Mouse (Mus musculus): ENCODE data around the gene Syna. TPM values are rescaled to one million over a fixed set of nuclear protein-coding genes. Genes with fewer than 3 reads are reported as not detected.

The Syna gene
- polyA plus RNA-seq, 1 experiment from 2014 or later: 0.41 TPM

- no peaks in the 10 kb centered on the region for H3K27me3 ChIP-seq
- ATAC-seq (ENCODE audit: insufficient number of reproducible peaks, low FRiP score, low TSS enrichment, low read depth): no peak
These were observed 33.8 kb downstream of the Syna start for GRCm38 (mm10) chr5:134525971-134526711.

GRCm38 (mm10) chr5:134523728-134524127, 36.2 kb downstream of the Syna start:
- no peaks in the 10 kb centered on the region for H3K27me3 ChIP-seq
- H3K4me3 ChIP-seq (replicated peaks): no peak overlapping the region
- no peak for ATAC-seq (ENCODE audit: insufficient number of reproducible peaks, low FRiP score, low TSS enrichment, low read depth)
- 80% methylated on average over 5 of the region's 5 CpGs for WGBS
- H3K9me3 ChIP-seq (replicated peaks): no peaks in the 10 kb centered on the region
- no peak overlapping the region for H3K27ac ChIP-seq (replicated peaks)
- no peaks in the 10 kb centered on the region for H3K4me1 ChIP-seq
- H3K36me3 ChIP-seq: peaks cover 57% of the 10 kb centered on the region
- H3K4me2 ChIP-seq (replicated peaks): no peak overlapping the region
- no peak overlapping the region for H3K9ac ChIP-seq

More at GRCm38 (mm10) chr5:134525971-134526711, 33.8 kb downstream of the Syna start:
- no peak overlapping the region for H3K4me3 ChIP-seq (replicated peaks)
- no peak overlapping the region for H3K9ac ChIP-seq
- WGBS: 92% methylated on average over 15 of the region's 15 CpGs
- peaks cover 41% of the 10 kb centered on the region for H3K36me3 ChIP-seq
- no peaks in the 10 kb centered on the region for H3K4me1 ChIP-seq
- H3K27ac ChIP-seq (replicated peaks): no peak overlapping the region
- H3K4me2 ChIP-seq (replicated peaks): no peak overlapping the region
- H3K9me3 ChIP-seq (replicated peaks): no peaks in the 10 kb centered on the region

GRCm38 (mm10) chr5:134522524-134522923, 37.4 kb downstream of the Syna start:
- H3K4me3 ChIP-seq (replicated peaks): no peak overlapping the region
- no peaks in the 10 kb centered on the region for H3K27me3 ChIP-seq
- H3K4me1 ChIP-seq: no peaks in the 10 kb centered on the region
- no peak for ATAC-seq (ENCODE audit: insufficient number of reproducible peaks, low FRiP score, low TSS enrichment, low read depth)
- H3K9me3 ChIP-seq (replicated peaks): no peaks in the 10 kb centered on the region
- H3K9ac ChIP-seq: no peak overlapping the region
- WGBS: 94% methylated on average over 26 of the region's 26 CpGs
- peaks cover 66% of the 10 kb centered on the region for H3K36me3 ChIP-seq
- no peak overlapping the region for H3K4me2 ChIP-seq (replicated peaks)
- no peak overlapping the region for H3K27ac ChIP-seq (replicated peaks)

GRCm38 (mm10) chr5:134521806-134522205, 38.2 kb downstream of the Syna start:
- Histone ChIP-seq H3K27me3 (no peaks in the 10 kb centered on the region), H3K9me3 (replicated peaks) (no peaks in the 10 kb centered on the region), H3K9ac (no peak overlapping the region), H3K36me3 (peaks cover 72% of the 10 kb centered on the region), H3K4me1 (no peaks in the 10 kb centered on the region), H3K4me2 (replicated peaks) (no peak overlapping the region), H3K27ac (replicated peaks) (no peak overlapping the region), H3K4me3 (replicated peaks) (no peak overlapping the region)
- 92% methylated on average over 7 of the region's 7 CpGs for WGBS
- no peak for ATAC-seq (ENCODE audit: insufficient number of reproducible peaks, low FRiP score, low TSS enrichment, low read depth)

GRCm38 (mm10) chr5:134521131-134521530, 38.8 kb downstream of the Syna start:
- Histone ChIP-seq H3K36me3 (peaks cover 72% of the 10 kb centered on the region), H3K27me3 (no peaks in the 10 kb centered on the region), H3K4me2 (replicated peaks) (no peak overlapping the region), H3K4me1 (no peaks in the 10 kb centered on the region), H3K9me3 (replicated peaks) (no peaks in the 10 kb centered on the region), H3K4me3 (replicated peaks) (no peak overlapping the region), H3K27ac (replicated peaks) (no peak overlapping the region), H3K9ac (no peak overlapping the region)
- 86% methylated on average over 2 of the region's 2 CpGs for WGBS
- ATAC-seq (ENCODE audit: insufficient number of reproducible peaks, low FRiP score, low TSS enrichment, low read depth): no peak

GRCm38 (mm10) chr5:134520120-134520519, 39.9 kb downstream of the Syna start:
- WGBS: 91% methylated on average over 4 of the region's 4 CpGs
- Histone ChIP-seq H3K4me3 (replicated peaks) (no peak overlapping the region), H3K27me3 (no peaks in the 10 kb centered on the region), H3K9ac (no peak overlapping the region), H3K9me3 (replicated peaks) (no peaks in the 10 kb centered on the region), H3K4me1 (no peaks in the 10 kb centered on the region), H3K27ac (replicated peaks) (no peak overlapping the region), H3K36me3 (peaks cover 76% of the 10 kb centered on the region), H3K4me2 (replicated peaks) (no peak overlapping the region)
- ATAC-seq (ENCODE audit: insufficient number of reproducible peaks, low FRiP score, low TSS enrichment, low read depth): no peak

- H3K27me3 ChIP-seq: no peaks in the 10 kb centered on the region
- H3K9me3 ChIP-seq (replicated peaks): no peaks in the 10 kb centered on the region
- H3K36me3 ChIP-seq: peaks cover 79% of the 10 kb centered on the region
- WGBS: 84% methylated on average over 5 of the region's 5 CpGs
- no peak for ATAC-seq (ENCODE audit: insufficient number of reproducible peaks, low FRiP score, low TSS enrichment, low read depth)
- no peaks in the 10 kb centered on the region for H3K4me1 ChIP-seq
- H3K4me3 ChIP-seq (replicated peaks): no peak overlapping the region
- no peak overlapping the region for H3K4me2 ChIP-seq (replicated peaks)
- no peak overlapping the region for H3K9ac ChIP-seq
- H3K27ac ChIP-seq (replicated peaks): no peak overlapping the region
These were observed 40.5 kb downstream of the Syna start for GRCm38 (mm10) chr5:134519471-134519870.

- no peak overlapping the region for H3K9ac ChIP-seq
- no peaks in the 10 kb centered on the region for H3K9me3 ChIP-seq (replicated peaks)
- H3K27ac ChIP-seq (replicated peaks): 0 out of 2 replicates have a peak overlapping the region, but pooled peaks have one; percentile 14
- WGBS: 62% methylated on average over 5 of the region's 5 CpGs
- no peak overlapping the region for H3K4me2 ChIP-seq (replicated peaks)
- H3K27me3 ChIP-seq: no peaks in the 10 kb centered on the region
- ATAC-seq (ENCODE audit: insufficient number of reproducible peaks, low FRiP score, low TSS enrichment, low read depth): no peak
- no peaks in the 10 kb centered on the region; the same call in 1 of the 2 replicates for H3K4me1 ChIP-seq
- no peak overlapping the region for H3K4me3 ChIP-seq (replicated peaks)
- H3K36me3 ChIP-seq: peaks cover 87% of the 10 kb centered on the region
These were observed 47.9 kb downstream of the Syna start for GRCm38 (mm10) chr5:134512086-134512485.

- peaks cover 72% of the 10 kb centered on the region for H3K36me3 ChIP-seq
- no peak overlapping the region for H3K4me3 ChIP-seq (replicated peaks)
- no peaks in the 10 kb centered on the region; the same call in 1 of the 2 replicates for H3K4me1 ChIP-seq
- 90% methylated on average over 5 of the region's 5 CpGs for WGBS
- no peaks in the 10 kb centered on the region for H3K27me3 ChIP-seq
- no peaks in the 10 kb centered on the region for H3K9me3 ChIP-seq (replicated peaks)
- ATAC-seq (ENCODE audit: insufficient number of reproducible peaks, low FRiP score, low TSS enrichment, low read depth): no peak
- no peak overlapping the region for H3K4me2 ChIP-seq (replicated peaks)
- H3K9ac ChIP-seq: no peak overlapping the region
- H3K27ac ChIP-seq (replicated peaks): no peak overlapping the region
These were observed 49.7 kb downstream of the Syna start for GRCm38 (mm10) chr5:134510266-134510665.

GRCm38 (mm10) chr5:134508965-134509364, 51.0 kb downstream of the Syna start:
- no peak overlapping the region for H3K9ac ChIP-seq
- H3K27ac ChIP-seq (replicated peaks): no peak overlapping the region
- H3K4me1 ChIP-seq: no peaks in the 10 kb centered on the region; the same call in 1 of the 2 replicates
- H3K4me3 ChIP-seq (replicated peaks): no peak overlapping the region
- WGBS: 82% methylated on average over 5 of the region's 5 CpGs
- peaks cover 64% of the 10 kb centered on the region for H3K36me3 ChIP-seq
- H3K27me3 ChIP-seq: no peaks in the 10 kb centered on the region
- H3K9me3 ChIP-seq (replicated peaks): no peaks in the 10 kb centered on the region
- H3K4me2 ChIP-seq (replicated peaks): no peak overlapping the region
- ATAC-seq (ENCODE audit: insufficient number of reproducible peaks, low FRiP score, low TSS enrichment, low read depth): no peak
